Mouse (Mus musculus) embryonic stem cell, embryonic (primary cell): ENCODE measurements at regions not wholly inside any gene's neighbourhood (a gene's known extent, or its start where the extent isn't known, plus 50 kb on each side); places are given as distances from the start of the nearest gene placed in this dataset.

Source experiments
- CTCF ChIA-PET, 4 experiments: fragments of 300-600 bp in 2 of 4; fragments of 350-600 bp in 2 of 4; sonication (Branson Sonifier 250); formaldehyde crosslinking; loops; one replicate each; lab custom pipeline; 2022; ENCODE audit warnings: inconsistent platforms in 2 of 4; lab: Charles Lee
- POLR2A ChIA-PET, 4 experiments: fragments of 300-600 bp in 2 of 4; fragments of 350-600 bp in 2 of 4; sonication (Branson Sonifier 250); formaldehyde crosslinking; loops; one replicate each; lab custom pipeline; 2022; ENCODE audit warnings: antibody characterized with exemption in 4 of 4, inconsistent platforms in 1 of 4; lab: Charles Lee

- POLR2A ChIA-PET: no interaction called here
- CTCF ChIA-PET: no interaction called here
Measured at GRCm38 (mm10) chrX:19206420-19206819, 274.7 kb downstream of the Tex13c3 start.

GRCm38 (mm10) chrX:19202542-19202941, 278.6 kb downstream of the Tex13c3 start:
- CTCF ChIA-PET: interaction anchor here in 1 of 4 experiments (0.5 kb wide), 1 partner anchor 41 kb away, joined by 4 read pairs; no protein-coding TSS in a partner anchor
- POLR2A ChIA-PET: no interaction called here

- ChIA-PET CTCF (no interaction called here), POLR2A (no interaction called here)
Measured at GRCm38 (mm10) chrX:19201383-19201782, 279.7 kb downstream of the Tex13c3 start.

- ChIA-PET POLR2A (no interaction called here), CTCF (no interaction called here)
Measured at GRCm38 (mm10) chrX:19199531-19199930, 281.6 kb downstream of the Tex13c3 start.

- CTCF ChIA-PET: no interaction called here
- POLR2A ChIA-PET: no interaction called here
Measured at GRCm38 (mm10) chrX:19168983-19169382, 312.1 kb downstream of the Tex13c3 start.

- ChIA-PET CTCF (no interaction called here), POLR2A (interaction anchor here in 1 of 4 experiments (0.7 kb wide), 1 partner anchor 197 kb away, joined by 3 read pairs; no protein-coding TSS in a partner anchor)
Measured at GRCm38 (mm10) chrX:19168546-19168945, 312.6 kb downstream of the Tex13c3 start.

- POLR2A ChIA-PET: interaction anchor here in 1 of 4 experiments (0.7 kb wide), 1 partner anchor 197 kb away, joined by 3 read pairs; no protein-coding TSS in a partner anchor
- CTCF ChIA-PET: no interaction called here
Measured at GRCm38 (mm10) chrX:19168111-19168510, 313.0 kb downstream of the Tex13c3 start.

GRCm38 (mm10) chrX:19167121-19167853, 313.8 kb downstream of the Tex13c3 start:
- CTCF ChIA-PET: no interaction called here
- POLR2A ChIA-PET: no interaction called here

- POLR2A ChIA-PET: no interaction called here
Measured at GRCm38 (mm10) chrX:19165891-19166644, 315.1 kb downstream of the Tex13c3 start.

GRCm38 (mm10) chrX:19164151-19164550, 317.0 kb downstream of the Tex13c3 start:
- ChIA-PET CTCF (no interaction called here), POLR2A (no interaction called here)

More at GRCm38 (mm10) chrX:19165891-19166644, 315.1 kb downstream of the Tex13c3 start:
- CTCF ChIA-PET: no interaction called here

GRCm38 (mm10) chrX:19162958-19163357, 318.2 kb downstream of the Tex13c3 start:
- ChIA-PET POLR2A (no interaction called here), CTCF (no interaction called here)

GRCm38 (mm10) chrX:19162351-19162750, 318.8 kb downstream of the Tex13c3 start:
- CTCF ChIA-PET: no interaction called here
- POLR2A ChIA-PET: no interaction called here

GRCm38 (mm10) chrX:19160275-19160930, 320.7 kb downstream of the Tex13c3 start:
- CTCF ChIA-PET: no interaction called here
- POLR2A ChIA-PET: no interaction called here

GRCm38 (mm10) chrX:19157464-19158203, 323.5 kb downstream of the Tex13c3 start:
- POLR2A ChIA-PET: no interaction called here
- CTCF ChIA-PET: no interaction called here

GRCm38 (mm10) chrX:19153619-19154018, 327.5 kb downstream of the Tex13c3 start:
- ChIA-PET POLR2A (no interaction called here), CTCF (no interaction called here)

GRCm38 (mm10) chrX:19152170-19152861, 328.8 kb downstream of the Tex13c3 start:
- CTCF ChIA-PET: no interaction called here
- POLR2A ChIA-PET: no interaction called here

GRCm38 (mm10) chrX:19150606-19151005, 330.5 kb downstream of the Tex13c3 start:
- ChIA-PET CTCF (no interaction called here), POLR2A (no interaction called here)

GRCm38 (mm10) chrX:19148672-19149071, 332.4 kb downstream of the Tex13c3 start:
- CTCF ChIA-PET: no interaction called here
- POLR2A ChIA-PET: interaction anchor here in 1 of 4 experiments (0.6 kb wide), 1 partner anchor 10 kb away, joined by 4 read pairs; no protein-coding TSS in a partner anchor

GRCm38 (mm10) chrX:19148251-19148650, 332.9 kb downstream of the Tex13c3 start:
- CTCF ChIA-PET: no interaction called here

More at GRCm38 (mm10) chrX:19148251-19148650, 332.9 kb downstream of the Tex13c3 start:
- POLR2A ChIA-PET: no interaction called here
